In the genomic region with DNA sequence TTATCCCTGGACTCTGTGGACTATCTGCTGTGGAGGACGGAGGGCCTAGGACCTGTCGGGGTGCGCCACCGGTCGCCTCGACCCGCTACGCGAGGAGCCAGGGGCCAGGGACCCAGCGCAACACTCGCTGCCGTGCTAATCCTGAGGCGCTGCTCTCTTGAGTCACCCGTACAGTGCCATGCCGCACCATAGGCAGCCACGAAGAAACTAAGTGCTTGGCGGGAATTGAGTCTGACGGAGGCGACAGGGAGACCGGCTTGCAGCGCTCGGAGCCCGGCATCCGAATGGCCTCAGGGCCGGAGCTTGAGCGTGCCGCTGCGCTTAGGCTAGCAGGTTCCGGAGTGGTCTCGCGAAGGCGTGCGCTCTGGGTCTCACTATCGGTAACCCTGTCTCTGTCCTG, we compare ENCODE assay signal across 9 mouse cellular contexts. TPM values are rescaled to one million over a fixed set of nuclear protein-coding genes. Genes with fewer than 3 reads are reported as not detected.
DNase-seq lines count a peak whose midpoint lies in the region; ATAC-seq and TF ChIP-seq lines count a peak whose summit lies in the region.
"Had no signal": no experiment of that assay in that cellular context is flagged by ENCODE, and none has a peak within 500 bp of the region (broad histone marks: within the 10 kb centered on the region; RNA-seq: fewer than 3 reads in every experiment).

No protein-coding gene starts in this region.

- H3K27ac ChIP-seq in forebrain, embryonic 14.5 days (ENCODE audit: low read depth, low read length) = no peak overlapping the region
- no peak overlapping the region for H3K27ac ChIP-seq in intestine, postnatal 0 days (ENCODE audit: low read depth, low read length)
- H3K27ac ChIP-seq in liver, postnatal 0 days (ENCODE audit: low read depth) = no peak overlapping the region

- H3K9me3 ChIP-seq in forebrain, embryonic 14.5 days (replicated peaks; ENCODE audit: control insufficient read depth, low read length) = no peaks in the 10 kb centered on the region
- no peaks in the 10 kb centered on the region for H3K9me3 ChIP-seq in intestine, postnatal 0 days (ENCODE audit: control insufficient read depth)
- no peaks in the 10 kb centered on the region for H3K9me3 ChIP-seq in liver, postnatal 0 days (ENCODE audit: low read length)

- no peak overlapping the region for H3K4me3 ChIP-seq in forebrain, embryonic 14.5 days (ENCODE audit: low read depth, low read length)
- H3K4me3 ChIP-seq in intestine, postnatal 0 days (ENCODE audit: low read depth, low read length) = peak overlapping the region; percentile 58
- H3K4me3 ChIP-seq in liver, postnatal 0 days (ENCODE audit: low read depth, low read length) = no peak overlapping the region

- no peaks in the 10 kb centered on the region for H3K36me3 ChIP-seq in forebrain, embryonic 14.5 days (ENCODE audit: control insufficient read depth, insufficient read depth, low read length)
- no peaks in the 10 kb centered on the region for H3K36me3 ChIP-seq in intestine, postnatal 0 days (ENCODE audit: control insufficient read depth, insufficient read depth)
- no peaks in the 10 kb centered on the region for H3K36me3 ChIP-seq in liver, postnatal 0 days (replicated peaks; ENCODE audit: insufficient read depth, low read length)

- no peaks in the 10 kb centered on the region for H3K4me1 ChIP-seq in forebrain, embryonic 14.5 days (ENCODE audit: control insufficient read depth, insufficient read depth, low read length)
- H3K4me1 ChIP-seq in intestine, postnatal 0 days (replicated peaks; ENCODE audit: control insufficient read depth, insufficient read depth, low read length) = no peaks in the 10 kb centered on the region
- H3K4me1 ChIP-seq in liver, postnatal 0 days (ENCODE audit: insufficient read depth) = peaks cover 3% of the 10 kb centered on the region; the same call in 1 of the 2 replicates

- under 1% methylated on average over 34 of the region's 34 CpGs for WGBS in forebrain, embryonic 14.5 days
- 2% methylated on average over 32 of the region's 34 CpGs for WGBS in intestine, postnatal 0 days
- WGBS in liver, postnatal 0 days (ENCODE audit: insufficient replicate concordance) = 2% methylated on average over 34 of the region's 34 CpGs

- TF ChIP-seq CTCF in brain, embryonic 14.5 days (IDR thresholded peaks at IDR 0.05; ENCODE audit: borderline replicate concordance, extremely low read depth, insufficient read depth, insufficient read length) = no peak
- no peak for TF ChIP-seq CTCF in intestine, postnatal 0 days (IDR thresholded peaks at IDR 0.05; ENCODE audit: low read depth)
- no peak for TF ChIP-seq CTCF in liver, postnatal 0 days (IDR thresholded peaks at IDR 0.05; ENCODE audit: low read depth)

- no peak for ATAC-seq in forebrain, embryonic 14.5 days
- 0 out of 2 replicates have a peak, but pooled peaks have one; percentile 6 for ATAC-seq in intestine, postnatal 0 days
- ATAC-seq in megakaryocyte-erythroid progenitor cell, adult 5-6 weeks (replicated peaks; ENCODE audit: low FRiP score, low TSS enrichment, poor library complexity, severe bottlenecking) = no peak
- ATAC-seq in liver, postnatal 0 days = no peak

- DNase-seq in layer of hippocampus, postnatal 36 days = peak; percentile 4 to 9
- DNase-seq in layer of hippocampus, postnatal 14 days (ENCODE audit: low spot score in 2 of 2) = no peak
- peak; percentile 57 for DNase-seq in brain, embryonic 14.5 days (ENCODE audit: low read depth)
- DNase-seq in forebrain, embryonic 14.5 days (ENCODE audit: low spot score) = peak; percentile 48
- peak; percentile 59 for DNase-seq in retina, embryonic 14.5 days (ENCODE audit: low spot score)
- DNase-seq in liver, postnatal 0 days = no peak

- H3K9ac ChIP-seq in forebrain, embryonic 14.5 days (ENCODE audit: low read length) = no peak overlapping the region
- no peak overlapping the region for H3K9ac ChIP-seq in intestine, postnatal 0 days (ENCODE audit: low read depth, low read length)
- H3K9ac ChIP-seq in liver, postnatal 0 days (replicated peaks) = no peak overlapping the region

- peaks cover 91% of the 10 kb centered on the region for H3K27me3 ChIP-seq in forebrain, embryonic 14.5 days (replicated peaks; ENCODE audit: control insufficient read depth, insufficient read depth, low read length)
- peaks cover 71% of the 10 kb centered on the region for H3K27me3 ChIP-seq in intestine, postnatal 0 days (replicated peaks; ENCODE audit: control insufficient read depth, insufficient read depth, low read length)
- peaks cover 68% of the 10 kb centered on the region for H3K27me3 ChIP-seq in liver, postnatal 0 days (ENCODE audit: insufficient read depth, low read length)

- TF ChIP-seq EP300 in liver, postnatal 0 days (IDR thresholded peaks at IDR 0.05; ENCODE audit: low read depth) = no peak

- TF ChIP-seq POLR2A in brain, embryonic 14.5 days (IDR thresholded peaks at IDR 0.05; ENCODE audit: borderline replicate concordance, extremely low read depth, insufficient read depth, insufficient read length, poor library complexity, severe bottlenecking) = no peak

- H3K4me2 ChIP-seq in forebrain, embryonic 14.5 days (ENCODE audit: low read length) = peak overlapping the region; percentile 23
- H3K4me2 ChIP-seq in intestine, postnatal 0 days (replicated peaks; ENCODE audit: low read depth) = peak overlapping the region; percentile 74
- H3K4me2 ChIP-seq in liver, postnatal 0 days (ENCODE audit: low read depth, low read length) = no peak overlapping the region

RNA-seq across cellular contexts. Expression of gene Barx2, which starts 1.6 kb away (rescaled TPM):
- under 1 TPM; 0.57 to 0.76 TPM for total RNA-seq in layer of hippocampus, postnatal 36 days (2021)
- 1 to 10 TPM; 1.6 to 1.9 TPM for total RNA-seq in layer of hippocampus, postnatal 14 days (2021)
- 0.42 and 0.55 TPM in 2 replicates for polyA plus RNA-seq in brain, embryonic 14.5 days (2012; rRNA removed)
- 0.17 and 0.30 TPM in 2 replicates for polyA plus RNA-seq in forebrain, embryonic 14.5 days (2014; fragmentation: Nextera tagmentation; extraction: Ambion mirVana)
- not detected in 2 replicates for polyA plus RNA-seq in intestine, postnatal 0 days (2015; fragmentation: Nextera tagmentation; extraction: Ambion mirVana)
- total RNA-seq in megakaryocyte-erythroid progenitor cell, adult 5-6 weeks (2014; fragmentation: Nextera tagmentation) = not detected in 2 replicates
- not detected in 2 replicates for total RNA-seq in megakaryocyte-erythroid progenitor cell, adult 5-6 weeks (2017)
- polyA plus RNA-seq in liver, postnatal 0 days (2015; fragmentation: Nextera tagmentation; extraction: Ambion mirVana) = not detected in 2 replicates
- polyA plus RNA-seq: spleen, adult 2 months had no signal

Comparison
In these comparisons a context has a peak if more than half of its experiments do, and no peak if none do; other contexts are left out.
1. DNase-seq: peak in layer of hippocampus, postnatal 36 days (2 of 2), brain, embryonic 14.5 days (single experiment), forebrain, embryonic 14.5 days (single experiment) and retina, embryonic 14.5 days (single experiment); none in layer of hippocampus, postnatal 14 days (0 of 2) and liver, postnatal 0 days (single experiment).